Mouse (Mus musculus) testis, adult 10 weeks (tissue): Measurements from ENCODE around the gene Gm11146. TPM values are rescaled to one million over a fixed set of nuclear protein-coding genes. Genes with fewer than 3 reads are reported as not detected.

ENCODE experiments used
- polyA plus RNA-seq: library from polyadenylated mRNA; stranded (reverse); fragments of 350-450 nt; fragmentation: Illumina TruSeq; extraction: RNeasy Lipid Tissue Mini Kit (QIAGEN cat#74804); gene quantifications from one replicate; pipeline ENCODE4 v1.2.3, GENCODE M21; 2014; ENCODE audit warnings: low read depth, low replicate concordance

Gene Gm11146
- polyA plus RNA-seq, result not detected

DNA sequence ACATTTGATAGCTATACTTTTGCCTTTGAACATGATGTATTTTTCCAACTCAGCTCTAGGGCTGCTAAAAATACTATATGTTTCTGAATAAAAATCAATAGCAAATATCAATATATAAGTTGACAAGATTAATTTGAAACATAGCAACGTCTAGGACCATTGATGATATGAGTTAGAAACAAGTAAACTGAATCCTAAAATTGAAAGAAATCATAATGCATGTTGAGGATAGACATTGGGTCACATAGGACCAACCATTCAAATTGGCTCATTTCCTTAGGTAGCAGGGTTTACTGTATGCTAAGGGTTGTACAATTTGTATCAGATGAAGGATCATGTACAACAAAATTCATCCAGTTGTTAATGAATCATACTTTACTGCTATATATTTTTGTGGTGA, at the start of gene Gm11146:
Gm11146 (minus strand) TSS at position 101 of the 400 bp plus-strand sequence.

